Mouse (Mus musculus): ENCODE measurements around the gene Slc35e4. TPM values are rescaled to one million over a fixed set of nuclear protein-coding genes. Genes with fewer than 3 reads are reported as not detected.

Slc35e4 gene
- polyA plus RNA-seq (2014; fragmentation: Illumina TruSeq; extraction: RNeasy Lipid Tissue Mini Kit (QIAGEN cat#74804); ENCODE audit: low read depth, low replicate concordance): 0.19 TPM

DNA sequence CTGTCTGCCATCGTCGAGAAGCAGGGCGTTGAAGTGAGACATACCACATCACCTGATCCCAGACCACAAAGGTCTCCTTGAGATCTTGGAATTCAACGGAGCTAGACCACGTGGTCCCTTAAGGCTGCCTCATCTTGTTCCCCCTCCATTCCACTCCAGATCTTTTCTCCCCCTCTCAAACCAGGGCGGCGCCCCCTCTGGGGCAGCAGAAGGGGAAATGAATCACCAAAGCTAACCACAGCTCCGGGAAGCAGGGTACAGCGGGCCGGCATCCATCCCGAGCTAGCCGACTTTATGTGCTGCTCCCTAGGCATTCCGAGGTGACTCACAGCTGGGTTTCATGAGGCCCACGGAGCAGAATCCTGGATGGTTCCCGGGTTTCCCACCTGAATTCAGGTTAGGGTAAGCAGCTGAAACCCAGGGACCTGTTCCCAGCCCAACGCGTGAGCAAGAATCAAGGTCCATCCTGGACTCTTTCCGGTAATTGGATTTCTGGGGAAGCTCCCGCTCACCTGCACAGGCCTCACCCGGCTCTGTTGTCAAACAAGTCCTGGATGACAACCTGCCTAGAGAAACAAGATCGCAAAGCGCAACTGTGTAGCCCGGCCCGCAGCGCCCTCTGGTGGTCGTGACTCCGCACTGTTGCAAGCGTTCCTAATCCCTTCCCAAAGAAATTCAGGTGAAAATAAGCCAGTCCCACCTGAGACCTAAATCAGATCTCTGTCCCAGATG is at the start of gene Slc35e4:
Slc35e4 (minus strand) TSS at position 556 of the 732 bp plus-strand sequence.

DNA sequence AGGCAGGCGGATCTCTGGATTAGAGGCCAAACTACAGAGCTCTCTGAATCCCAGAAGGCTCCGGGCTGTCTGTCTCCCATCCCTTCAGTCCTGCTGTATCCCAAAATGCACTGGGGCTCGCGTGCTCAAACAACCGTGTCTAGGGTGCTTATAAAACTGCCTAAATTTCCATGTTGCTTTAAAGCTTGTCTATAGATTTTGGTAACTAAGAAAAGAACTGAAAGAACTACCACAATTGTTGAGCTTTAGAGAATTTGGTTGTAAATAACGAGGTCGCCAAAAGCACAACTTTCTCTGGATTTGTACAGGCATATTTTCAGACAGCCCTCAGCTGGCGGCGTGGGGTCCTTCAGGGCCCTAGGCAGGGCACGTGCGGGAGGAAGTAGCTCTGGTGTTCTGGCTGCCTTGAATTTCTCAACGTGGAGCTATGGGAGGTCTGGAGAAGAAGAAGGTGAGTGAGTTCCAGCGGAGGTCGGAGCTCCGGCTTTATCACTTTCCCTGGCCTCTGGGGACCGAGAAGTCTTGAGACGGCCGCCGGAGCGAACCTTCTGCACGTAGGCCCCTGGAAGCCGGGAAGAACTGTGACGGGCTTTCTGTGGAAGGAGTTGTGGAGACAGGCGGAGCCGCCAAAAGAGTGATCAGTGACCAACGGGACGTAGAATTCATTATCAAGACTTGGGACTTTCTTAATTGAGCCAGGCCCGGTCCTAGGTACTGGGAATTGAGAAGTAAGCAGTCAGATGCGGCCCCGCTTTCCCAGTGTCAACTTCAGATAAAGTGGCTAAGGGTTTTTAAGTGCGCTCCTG is 49.3 kb upstream of the Slc35e4 start, which contains the start of gene Pes1:
Pes1 (plus strand) TSS at position 366 of the 806 bp plus-strand sequence.

DNA sequence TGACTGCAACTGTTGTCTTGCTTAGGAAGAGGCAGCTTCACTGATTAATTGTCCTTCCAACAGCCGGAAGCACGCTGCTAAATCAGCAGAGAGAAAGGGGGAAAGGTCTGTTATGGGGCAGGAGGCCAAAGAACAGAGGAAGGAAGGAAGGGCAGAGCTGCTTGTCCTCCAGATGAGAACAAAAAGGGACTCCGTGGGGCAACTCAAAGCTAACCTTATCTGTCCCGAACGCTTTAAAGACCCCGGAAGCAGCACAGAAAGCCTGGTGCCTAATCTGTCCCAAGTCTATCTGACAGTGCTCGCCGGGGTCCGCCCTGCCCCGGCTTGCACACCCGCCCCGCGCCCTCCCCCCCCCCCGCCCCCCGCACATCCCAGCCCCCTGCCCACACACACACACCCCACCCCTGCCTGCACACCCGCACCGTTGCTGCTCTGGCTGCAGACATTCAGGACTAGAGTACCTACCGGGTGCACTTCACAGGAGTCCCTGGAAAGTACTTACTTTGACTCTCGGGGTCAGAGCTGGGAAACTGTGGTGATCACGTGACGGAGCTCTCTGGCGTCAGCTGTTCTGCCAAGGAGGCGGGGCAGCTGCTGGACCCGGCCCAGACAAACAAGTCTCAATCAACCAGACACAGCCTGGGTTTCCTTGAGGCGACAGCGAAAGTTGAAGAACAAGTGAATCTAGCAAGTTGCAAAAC is 17.2 kb upstream of the Slc35e4 start, which contains the start of gene Tcn2:
Tcn2 (minus strand) TSS at position 649 of the 701 bp plus-strand sequence.

GRCm38 (mm10) chr11:3894406-3895281 is 19.8 kb downstream of the Slc35e4 start, which contains the start of the genes 4921536K21Rik and Dusp18:
TSS of gene 4921536K21Rik (minus strand) at chr11:3895098.
TSS of gene Dusp18 (plus strand) at chr11:3895240.

GRCm38 (mm10) chr11:3863454-3864112 is 50.9 kb downstream of the Slc35e4 start, which contains the start of gene Osbp2:
TSS of gene Osbp2 (minus strand) at chr11:3863903.

Other genes with a start within 250 kb of the Slc35e4 start
- not detected for gene Osbp2, start 50.8 kb downstream of the Slc35e4 start, polyA plus RNA-seq (2014; fragmentation: Illumina TruSeq; extraction: RNeasy Lipid Tissue Mini Kit (QIAGEN cat#74804); ENCODE audit: low read depth, low replicate concordance)
- gene 4921536K21Rik, start 19.6 kb downstream of the Slc35e4 start, polyA plus RNA-seq (2014; fragmentation: Illumina TruSeq; extraction: RNeasy Lipid Tissue Mini Kit (QIAGEN cat#74804); ENCODE audit: low read depth, low replicate concordance): 1.1 TPM
- gene Dusp18, start 19.4 kb downstream of the Slc35e4 start, polyA plus RNA-seq (2014; fragmentation: Illumina TruSeq; extraction: RNeasy Lipid Tissue Mini Kit (QIAGEN cat#74804); ENCODE audit: low read depth, low replicate concordance): 8.5 TPM
- gene Tcn2, start 17.5 kb upstream of the Slc35e4 start, polyA plus RNA-seq (2014; fragmentation: Illumina TruSeq; extraction: RNeasy Lipid Tissue Mini Kit (QIAGEN cat#74804); ENCODE audit: low read depth, low replicate concordance): 2.2 TPM
- gene Pes1, start 49.3 kb upstream of the Slc35e4 start, polyA plus RNA-seq (2014; fragmentation: Illumina TruSeq; extraction: RNeasy Lipid Tissue Mini Kit (QIAGEN cat#74804); ENCODE audit: low read depth, low replicate concordance): 14.2 TPM
- not detected for gene 4930556J24Rik, start 62.1 kb upstream of the Slc35e4 start, polyA plus RNA-seq (2014; fragmentation: Illumina TruSeq; extraction: RNeasy Lipid Tissue Mini Kit (QIAGEN cat#74804); ENCODE audit: low read depth, low replicate concordance)
- gene Gal3st1, start 69.0 kb upstream of the Slc35e4 start, polyA plus RNA-seq (2014; fragmentation: Illumina TruSeq; extraction: RNeasy Lipid Tissue Mini Kit (QIAGEN cat#74804); ENCODE audit: low read depth, low replicate concordance): 1.8 TPM
- 0.13 TPM for gene Sec14l4, start 116.8 kb upstream of the Slc35e4 start, polyA plus RNA-seq (2014; fragmentation: Illumina TruSeq; extraction: RNeasy Lipid Tissue Mini Kit (QIAGEN cat#74804); ENCODE audit: low read depth, low replicate concordance)
- not detected for gene Sec14l3, start 150.2 kb upstream of the Slc35e4 start, polyA plus RNA-seq (2014; fragmentation: Illumina TruSeq; extraction: RNeasy Lipid Tissue Mini Kit (QIAGEN cat#74804); ENCODE audit: low read depth, low replicate concordance)
- 3.6 TPM for gene Mtfp1, start 180.8 kb upstream of the Slc35e4 start, polyA plus RNA-seq (2014; fragmentation: Illumina TruSeq; extraction: RNeasy Lipid Tissue Mini Kit (QIAGEN cat#74804); ENCODE audit: low read depth, low replicate concordance)
- gene Sec14l2, start 208.8 kb upstream of the Slc35e4 start, polyA plus RNA-seq (2014; fragmentation: Illumina TruSeq; extraction: RNeasy Lipid Tissue Mini Kit (QIAGEN cat#74804); ENCODE audit: low read depth, low replicate concordance): 0.54 TPM
- gene Rnf215, start 220.5 kb upstream of the Slc35e4 start, polyA plus RNA-seq (2014; fragmentation: Illumina TruSeq; extraction: RNeasy Lipid Tissue Mini Kit (QIAGEN cat#74804); ENCODE audit: low read depth, low replicate concordance): 3.1 TPM
- 2.7 TPM for gene Ccdc157, start 245.6 kb upstream of the Slc35e4 start, polyA plus RNA-seq (2014; fragmentation: Illumina TruSeq; extraction: RNeasy Lipid Tissue Mini Kit (QIAGEN cat#74804); ENCODE audit: low read depth, low replicate concordance)
- 13.8 TPM for gene Sf3a1, start 245.7 kb upstream of the Slc35e4 start, polyA plus RNA-seq (2014; fragmentation: Illumina TruSeq; extraction: RNeasy Lipid Tissue Mini Kit (QIAGEN cat#74804); ENCODE audit: low read depth, low replicate concordance)

All from sigmoid colon, adult 10 weeks (tissue).